ENCODE assay signal across 1 mouse cellular context in the genomic region with DNA sequence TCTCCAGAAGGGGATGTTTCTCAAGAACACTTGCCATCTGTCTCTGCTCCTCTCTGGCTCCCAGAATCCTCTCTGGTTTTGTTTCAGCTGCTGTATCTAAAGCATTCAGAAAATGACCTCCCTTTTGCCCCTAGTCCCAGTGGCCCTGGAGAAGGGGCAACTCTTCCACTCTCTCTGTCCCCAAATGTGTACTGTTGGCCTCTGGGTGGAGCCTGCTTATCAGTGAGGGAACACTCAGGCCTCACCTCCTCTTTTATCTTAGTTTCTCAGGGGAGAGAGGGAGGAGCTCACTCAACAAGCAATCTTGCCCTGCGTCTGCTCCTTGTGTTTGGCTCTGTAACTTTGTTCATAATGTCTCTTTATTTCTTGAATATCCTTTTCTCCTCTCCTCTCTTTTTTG.
A peak's percentile ranks its signal among the peaks of the same experiment; 100 is the strongest.
TF ChIP-seq lines count a peak whose summit lies in the region.

A gene (minus strand): TSS at position 217 of the 400 bp plus-strand sequence.

TF ChIP-seq in MEL, 35 proteins besides CTCF, POLR2A, EP300 and RAD21 (continued from another document):
- TF ChIP-seq SMC3 (IDR thresholded peaks at IDR 0.05; ENCODE audit: low read depth, low read length) (no peak), MAX (IDR thresholded peaks at IDR 0.05; ENCODE audit: low read length) (no peak), TBP (IDR thresholded peaks at IDR 0.05; ENCODE audit: low read depth, low read length) (peak; percentile 69), BHLHE40 (IDR thresholded peaks at IDR 0.05; ENCODE audit: borderline replicate concordance, low read depth, low read length) (peak; percentile 43; the same call in 1 of the 2 replicates), CHD1 (IDR thresholded peaks at IDR 0.05; ENCODE audit: low read depth, low read length) (no peak), JUND (IDR thresholded peaks at IDR 0.05; ENCODE audit: low read depth, low read length) (0 out of 2 replicates have a peak, but pooled peaks have one; percentile 42), HCFC1 (IDR thresholded peaks at IDR 0.05; ENCODE audit: low read depth, low read length) (peak; percentile 49)
